Mouse (Mus musculus) spleen, adult 12 weeks (tissue): ENCODE results near the gene Safb.

Source experiments
- DNase-seq: peaks from one replicate; pipeline ENCODE4 v3.0.0; 2022; ENCODE audit warnings: low spot score

Gene Safb

GRCm38 (mm10) chr17:56560131-56560530 is 24.5 kb upstream of the Safb start:
- DNase-seq = no peak

GRCm38 (mm10) chr17:56561866-56562265 is 22.8 kb upstream of the Safb start:
- no peak for DNase-seq

- DNase-seq = no peak
Measured at GRCm38 (mm10) chr17:56566293-56566692, 18.3 kb upstream of the Safb start.

- no peak for DNase-seq
Measured at GRCm38 (mm10) chr17:56566918-56567317, 17.7 kb upstream of the Safb start.

GRCm38 (mm10) chr17:56567370-56567769 is 17.3 kb upstream of the Safb start:
- DNase-seq = no peak

- DNase-seq = no peak
Measured at GRCm38 (mm10) chr17:56570287-56570686, 14.3 kb upstream of the Safb start.

- no peak for DNase-seq
Measured at GRCm38 (mm10) chr17:56572154-56572553, 12.5 kb upstream of the Safb start.

GRCm38 (mm10) chr17:56572939-56573338 is 11.7 kb upstream of the Safb start:
- DNase-seq = no peak

- no peak for DNase-seq
Measured at GRCm38 (mm10) chr17:56583071-56583470, 1.6 kb upstream of the Safb start.

GRCm38 (mm10) chr17:56583611-56584256 is 891 bp upstream of the Safb start:
- peak; percentile 27 for DNase-seq

- peak; percentile 30 for DNase-seq
Measured at GRCm38 (mm10) chr17:56585171-56585821, 671 bp downstream of the Safb start.

GRCm38 (mm10) chr17:56587773-56588172 is 3.1 kb downstream of the Safb start:
- DNase-seq = no peak

GRCm38 (mm10) chr17:56588921-56589320 is 4.3 kb downstream of the Safb start:
- DNase-seq = no peak

GRCm38 (mm10) chr17:56592553-56592952 is 7.9 kb downstream of the Safb start:
- DNase-seq = no peak

GRCm38 (mm10) chr17:56593527-56594271 is 9.1 kb downstream of the Safb start:
- no peak for DNase-seq

- DNase-seq = no peak
Measured at GRCm38 (mm10) chr17:56603186-56604069, 18.8 kb downstream of the Safb start.

- DNase-seq = no peak
Measured at GRCm38 (mm10) chr17:56604070-56604380, 19.4 kb downstream of the Safb start.

- DNase-seq = no peak
Measured at GRCm38 (mm10) chr17:56604422-56604821, 19.8 kb downstream of the Safb start.

- DNase-seq = no peak
Measured at GRCm38 (mm10) chr17:56605431-56605830, 20.8 kb downstream of the Safb start.

- no peak for DNase-seq
Measured at GRCm38 (mm10) chr17:56607521-56608062, 23.0 kb downstream of the Safb start.

GRCm38 (mm10) chr17:56608699-56609098 is 24.1 kb downstream of the Safb start:
- no peak for DNase-seq
